Mouse (Mus musculus) urinary bladder, adult 18-20 months (tissue): ENCODE results near the gene Gm21915.
A peak's percentile ranks its signal among the peaks of the same experiment; 100 is the strongest.

Experiments used
- DNase-seq, 2 experiments: peaks; one replicate each; pipeline ENCODE4 v3.0.0; 2022; ENCODE audit warnings: low spot score in 2 of 2, mixed read lengths in 2 of 2

The Gm21915 gene

GRCm38 (mm10) chr9:40666190-40666803, 4.1 kb upstream of the Gm21915 start:
- DNase-seq, result no peak

DNA sequence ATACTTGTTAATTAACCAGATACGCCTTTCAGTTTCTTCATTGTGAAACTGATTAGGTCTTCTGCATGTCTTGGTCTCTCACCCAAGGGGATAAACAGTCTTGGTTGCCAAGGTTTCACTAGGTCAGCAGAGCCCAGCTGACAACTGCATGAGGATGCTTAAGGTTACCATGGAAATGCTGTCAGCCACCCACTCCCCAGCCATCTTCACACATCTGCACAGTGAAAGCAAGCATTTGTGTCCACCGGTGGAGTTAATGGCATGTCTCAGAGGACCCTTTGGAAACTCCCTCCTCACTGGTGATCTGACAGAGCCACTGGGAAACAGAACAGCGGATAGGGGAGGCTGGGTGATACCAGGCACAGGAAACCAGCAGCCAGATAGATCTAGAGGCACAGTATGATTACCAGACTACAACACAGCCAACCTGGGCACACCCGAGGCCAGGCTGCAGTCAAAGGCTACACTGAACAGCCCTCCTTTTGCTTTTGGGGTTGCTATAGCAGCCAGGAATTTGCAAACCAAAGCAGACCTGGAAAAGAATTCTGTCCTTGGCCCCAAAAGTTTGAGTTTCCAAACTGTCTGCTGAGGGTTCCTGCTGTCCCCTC, 1.0 kb downstream of the Gm21915 start:
- DNase-seq, result no peak

GRCm38 (mm10) chr9:40675203-40675958, 5.0 kb downstream of the Gm21915 start:
- no peak for DNase-seq

DNA sequence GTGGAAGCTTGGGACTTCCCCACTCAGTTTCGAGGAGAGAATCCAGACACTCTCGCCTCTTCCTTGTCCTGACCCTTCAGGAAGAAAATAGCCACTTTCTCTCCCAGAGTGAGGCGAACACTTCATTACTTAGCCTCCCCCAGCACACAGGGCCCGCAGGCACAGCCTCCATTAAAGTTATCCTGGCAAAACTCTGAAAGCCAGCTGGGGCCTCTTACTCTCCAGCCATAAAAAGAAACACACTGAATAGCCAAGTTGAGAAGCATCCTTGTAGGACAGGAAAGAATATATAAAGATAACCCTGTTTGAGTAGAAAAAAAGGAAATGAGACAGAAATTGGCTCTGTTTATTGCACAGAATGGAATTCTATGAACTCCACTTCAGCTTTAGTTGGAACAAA, 8.2 kb downstream of the Gm21915 start:
- no peak for DNase-seq

GRCm38 (mm10) chr9:40685801-40686420, 15.5 kb downstream of the Gm21915 start, which contains the start of gene Clmp:
Clmp (plus strand) TSS chr9:40685962.
- peak in 1 of 2 experiments; percentile 14 for DNase-seq

- no peak for DNase-seq
Observed at GRCm38 (mm10) chr9:40686421-40686899, 16.0 kb downstream of the Gm21915 start.

GRCm38 (mm10) chr9:40687053-40687452, 16.6 kb downstream of the Gm21915 start:
- no peak for DNase-seq

DNA sequence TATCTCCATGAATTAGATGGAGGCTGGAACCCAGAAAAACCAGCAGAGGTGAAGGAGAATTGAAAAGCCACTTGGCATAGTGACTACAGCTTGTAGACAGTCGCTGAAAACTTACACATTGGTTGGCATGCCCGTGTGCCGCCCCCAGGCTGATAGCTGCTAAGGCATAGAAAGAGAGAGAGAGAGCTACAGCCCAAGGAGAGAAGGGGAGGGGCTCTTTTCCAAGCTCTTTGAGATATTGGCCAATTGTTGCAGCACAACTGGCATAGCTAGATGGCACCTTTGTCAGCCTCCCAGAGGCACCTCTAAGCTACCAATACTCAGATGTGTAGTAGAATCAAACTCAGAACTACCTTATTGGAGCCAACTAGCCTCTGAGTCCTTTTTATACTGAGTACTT, 17.1 kb downstream of the Gm21915 start:
- no peak for DNase-seq

GRCm38 (mm10) chr9:40690511-40690910, 20.1 kb downstream of the Gm21915 start:
- no peak for DNase-seq

GRCm38 (mm10) chr9:40693026-40693425, 22.6 kb downstream of the Gm21915 start:
- no peak for DNase-seq

GRCm38 (mm10) chr9:40693768-40694167, 23.4 kb downstream of the Gm21915 start:
- no peak for DNase-seq

GRCm38 (mm10) chr9:40694284-40694683, 23.9 kb downstream of the Gm21915 start:
- DNase-seq, result no peak

- no peak for DNase-seq
Observed at GRCm38 (mm10) chr9:40696086-40696485, 25.7 kb downstream of the Gm21915 start.

GRCm38 (mm10) chr9:40699194-40699593, 28.8 kb downstream of the Gm21915 start:
- no peak for DNase-seq

DNA sequence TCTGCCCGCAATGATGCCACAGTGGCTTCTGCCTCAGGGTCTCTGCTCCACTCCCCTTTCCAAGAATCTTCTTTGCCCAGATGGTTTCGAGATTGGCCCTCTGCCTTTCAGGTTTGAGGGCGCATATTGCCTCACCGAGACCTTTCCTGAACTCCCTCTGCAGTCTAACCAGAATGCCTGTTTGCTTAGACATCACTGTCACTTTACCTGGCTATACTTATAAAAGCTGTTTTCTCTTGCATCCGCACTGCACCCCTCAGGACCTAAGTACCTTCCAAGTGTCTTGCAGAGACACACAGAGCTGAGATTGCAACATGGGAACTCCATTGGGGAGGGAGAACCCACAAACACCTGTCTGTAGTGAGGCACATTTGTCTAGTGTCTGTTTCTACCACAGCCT, 29.8 kb downstream of the Gm21915 start:
- no peak for DNase-seq

DNA sequence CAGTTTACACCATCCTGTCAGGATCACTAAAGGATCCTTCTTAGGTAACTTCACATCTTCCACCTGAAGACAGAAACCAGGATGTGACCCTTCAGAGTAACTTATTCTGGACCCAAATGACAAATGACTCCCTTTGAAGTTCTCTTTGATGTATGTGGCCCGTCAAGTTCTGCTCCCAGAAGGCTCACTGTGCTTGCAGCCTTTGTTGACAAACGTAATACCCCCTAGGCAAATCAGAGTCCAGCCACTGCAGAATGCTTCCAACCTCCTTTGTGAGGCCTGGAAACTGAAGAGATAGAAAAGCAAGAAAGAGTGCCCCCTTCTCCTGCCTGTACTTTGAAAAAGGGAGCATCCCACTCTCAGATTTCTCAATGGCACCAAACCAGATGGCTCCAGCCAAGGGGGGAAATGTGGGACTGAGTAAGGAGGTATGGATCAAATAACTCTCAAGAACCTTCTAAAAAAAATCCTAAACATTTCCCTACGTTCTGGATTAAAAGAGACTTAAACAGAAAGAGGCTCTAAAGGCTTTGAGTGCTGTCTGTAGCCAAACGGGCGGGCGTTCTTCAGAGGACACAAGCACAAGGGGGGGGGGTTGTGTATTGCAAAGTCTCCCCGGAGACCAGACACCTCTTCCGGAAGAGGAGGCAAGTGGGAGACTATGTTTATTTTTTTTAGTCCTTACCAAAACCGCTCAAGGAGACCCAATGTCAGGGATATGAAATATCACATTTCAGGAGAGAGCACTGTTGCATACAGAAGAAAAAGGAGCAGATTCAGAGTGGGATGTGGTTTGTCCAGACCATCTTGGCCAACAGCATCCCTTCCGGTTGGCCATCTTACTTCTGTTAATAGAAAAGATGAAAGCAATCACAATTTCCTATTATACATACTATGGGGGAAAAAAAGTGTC, 34.2 kb downstream of the Gm21915 start:
- DNase-seq, result no peak

DNA sequence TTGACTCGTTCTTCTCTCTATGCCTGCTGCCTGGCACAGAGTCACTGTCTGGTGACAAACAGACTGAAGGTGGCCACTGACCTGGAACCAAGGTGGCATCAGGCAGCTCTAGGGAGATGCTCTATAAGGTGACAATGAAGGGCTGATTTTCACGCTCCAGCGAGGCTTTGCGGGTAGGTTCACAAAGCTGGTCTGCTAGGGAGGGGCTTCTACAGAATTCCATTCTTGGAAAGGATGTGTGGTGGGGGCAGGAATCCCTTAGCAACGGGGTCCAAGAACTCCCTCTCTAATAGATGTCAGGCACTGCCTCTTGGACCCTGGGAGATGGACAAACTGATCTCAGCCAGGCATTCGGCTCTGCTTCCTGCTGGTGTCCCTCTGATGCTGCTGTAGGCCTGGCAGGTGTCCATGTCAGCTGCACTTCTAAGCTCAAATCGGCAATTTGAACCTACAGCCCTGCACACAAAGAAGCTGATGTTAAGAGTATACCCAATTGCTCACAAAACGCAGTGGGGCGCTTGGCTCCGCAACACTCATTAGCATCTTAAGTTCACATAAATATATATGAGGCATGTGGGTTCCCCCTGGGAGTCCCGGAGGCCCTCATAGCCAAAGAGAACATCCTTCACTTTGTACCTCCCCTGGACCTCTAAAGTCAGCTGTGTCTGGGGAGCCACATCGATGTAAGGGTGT, 38.2 kb downstream of the Gm21915 start:
- no peak for DNase-seq

- no peak for DNase-seq
Observed at GRCm38 (mm10) chr9:40709141-40709537, 38.7 kb downstream of the Gm21915 start.

DNA sequence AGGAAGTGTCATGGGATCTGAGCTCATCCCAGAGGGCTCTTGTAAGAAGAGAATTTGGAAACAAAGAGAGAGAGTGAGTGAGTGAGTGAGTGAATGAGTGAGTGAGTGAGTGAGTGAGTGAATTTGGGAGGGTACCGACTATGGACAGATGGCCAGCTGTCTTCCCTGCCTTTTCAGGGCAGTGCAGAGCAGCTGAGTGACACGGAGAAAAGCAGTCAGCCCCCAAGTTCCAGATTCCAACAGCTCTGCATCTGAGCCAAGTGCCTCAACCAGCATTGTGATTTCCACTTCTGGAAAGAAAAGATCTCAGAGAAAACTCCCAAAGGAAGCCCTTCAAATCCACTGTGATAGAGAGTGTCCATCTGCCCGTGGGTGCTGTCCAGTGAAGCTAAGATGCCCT, 39.2 kb downstream of the Gm21915 start:
- DNase-seq, result no peak

- no peak for DNase-seq
Observed at GRCm38 (mm10) chr9:40709991-40710390, 39.6 kb downstream of the Gm21915 start.

DNA sequence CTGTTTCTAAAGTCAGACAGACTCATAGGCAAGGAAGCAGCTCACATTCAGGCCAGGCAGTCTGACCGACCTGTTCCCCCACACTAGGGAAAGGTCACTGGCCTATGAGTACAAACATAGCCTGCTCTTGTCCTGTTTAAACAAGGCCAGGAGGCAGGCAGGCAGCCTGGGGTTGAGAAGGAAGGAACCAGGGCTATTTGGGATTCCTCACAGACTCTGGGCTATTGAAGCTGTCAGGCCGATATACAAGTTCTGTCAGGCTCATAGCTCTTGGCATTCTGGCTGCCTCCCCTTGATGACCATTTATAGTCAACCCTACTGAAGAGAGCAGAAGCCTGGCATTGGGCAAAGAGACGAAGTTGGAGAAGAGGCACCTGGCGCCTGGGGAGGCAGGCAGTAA, 41.2 kb downstream of the Gm21915 start:
- no peak for DNase-seq
